Mouse (Mus musculus): ENCODE data around the gene Slc2a9. TPM values are rescaled to one million over a fixed set of nuclear protein-coding genes. Genes with fewer than 3 reads are reported as not detected.

The Slc2a9 gene
- total RNA-seq, 2 experiments from 2014 or later = 1.1 to 1.6 TPM

DNA sequence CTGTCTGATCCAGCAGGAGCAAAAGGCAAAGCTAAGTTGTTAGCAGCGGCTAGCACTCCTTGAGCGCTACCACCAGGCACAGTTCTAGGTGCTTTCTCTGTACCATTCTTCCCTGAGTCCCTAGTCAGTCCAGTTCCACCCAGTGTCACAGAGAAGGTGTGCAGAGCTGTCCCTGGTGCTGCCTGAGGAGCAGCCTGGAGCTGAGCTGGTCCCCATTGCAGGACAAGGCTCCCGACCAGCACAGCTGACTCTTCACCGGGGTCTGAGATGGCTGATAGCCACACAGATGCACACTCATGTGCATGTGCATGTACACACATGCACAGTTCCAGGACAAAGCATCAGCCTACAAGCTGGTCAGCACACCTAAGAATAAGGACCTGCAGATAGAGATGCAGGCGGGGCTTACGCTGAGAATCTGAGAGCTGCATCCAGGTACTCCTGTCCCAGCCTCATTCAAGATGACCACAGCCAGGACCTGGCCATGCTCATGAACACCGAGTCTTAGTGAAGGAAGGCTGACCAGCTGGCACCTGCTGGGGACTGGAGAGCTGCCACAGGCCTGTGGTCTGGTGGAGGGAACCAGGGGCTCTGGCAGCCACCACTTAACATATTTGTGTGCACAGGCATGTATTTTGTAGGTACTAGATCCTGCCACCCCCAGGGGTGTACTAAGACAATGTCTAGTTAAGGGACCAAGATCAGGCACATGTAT, 25.1 kb downstream of the Slc2a9 start:
- DNase-seq (ENCODE audit: low spot score) = no peak
- intact Hi-C loops (cut with DNase I) = loop anchor here (2.0 kb wide), 1 partner anchor 171 kb away; no protein-coding TSS in a partner anchor

- intact Hi-C loops (cut with DNase I) = no loop called here
- no peak for DNase-seq (ENCODE audit: low spot score)
Measured at GRCm38 (mm10) chr5:38476861-38477565, 25.9 kb downstream of the Slc2a9 start.

DNA sequence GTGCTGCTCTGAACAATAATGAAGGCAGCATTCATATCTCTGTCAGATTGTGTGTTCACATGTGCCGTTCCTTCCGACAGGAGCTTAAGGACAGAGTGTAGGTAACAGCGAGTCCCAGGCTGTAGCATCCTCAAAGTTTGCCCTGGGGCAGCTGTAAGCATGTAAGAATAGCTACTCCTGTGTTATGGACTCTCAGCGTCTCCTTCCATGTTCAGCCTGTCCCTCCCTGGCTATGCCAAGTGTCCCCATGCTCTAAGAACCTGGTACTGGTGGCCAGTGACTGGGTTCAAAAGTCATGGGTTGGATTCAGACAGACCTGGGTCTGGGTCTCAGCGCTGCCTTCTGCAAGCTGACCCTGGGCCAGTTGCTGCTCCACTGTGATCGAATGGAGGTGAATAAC, 32.1 kb downstream of the Slc2a9 start:
- no peak for DNase-seq (ENCODE audit: low spot score)
- intact Hi-C loops (cut with DNase I) = no loop called here

DNA sequence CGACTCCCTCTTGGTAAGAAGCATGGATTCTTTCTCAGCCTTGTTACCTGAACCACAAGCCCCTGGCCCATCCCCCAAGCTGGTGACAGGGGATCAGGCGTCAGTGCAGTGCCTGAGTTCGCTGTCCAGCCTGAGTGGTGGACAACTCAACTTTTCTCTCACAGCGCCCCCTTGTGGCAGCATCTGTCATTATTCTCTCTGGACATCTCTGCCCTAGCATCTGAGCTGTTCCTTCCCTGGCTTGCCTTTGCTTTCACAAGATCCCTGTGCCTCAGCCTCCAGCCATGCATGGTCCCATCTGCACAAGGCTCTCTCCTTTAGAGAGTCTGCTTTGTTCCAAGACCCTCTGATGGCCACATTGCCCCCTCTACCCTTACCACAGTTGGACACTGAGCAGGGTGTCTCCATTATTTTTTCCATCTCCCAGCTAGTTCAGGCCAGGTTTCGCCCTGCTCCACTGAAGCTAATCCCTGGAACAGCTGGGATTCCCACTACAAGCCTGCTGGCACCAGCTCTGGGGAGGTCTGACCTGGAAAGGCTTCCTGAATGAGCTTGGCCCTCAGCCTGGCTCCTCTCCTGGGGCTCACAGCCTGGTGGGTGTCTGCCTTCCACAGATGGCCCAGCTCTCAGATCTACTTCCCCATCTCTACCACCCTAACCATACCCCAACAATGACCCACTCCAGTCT, 32.9 kb downstream of the Slc2a9 start:
- intact Hi-C loops (cut with DNase I) = no loop called here
- DNase-seq (ENCODE audit: low spot score) = no peak

DNA sequence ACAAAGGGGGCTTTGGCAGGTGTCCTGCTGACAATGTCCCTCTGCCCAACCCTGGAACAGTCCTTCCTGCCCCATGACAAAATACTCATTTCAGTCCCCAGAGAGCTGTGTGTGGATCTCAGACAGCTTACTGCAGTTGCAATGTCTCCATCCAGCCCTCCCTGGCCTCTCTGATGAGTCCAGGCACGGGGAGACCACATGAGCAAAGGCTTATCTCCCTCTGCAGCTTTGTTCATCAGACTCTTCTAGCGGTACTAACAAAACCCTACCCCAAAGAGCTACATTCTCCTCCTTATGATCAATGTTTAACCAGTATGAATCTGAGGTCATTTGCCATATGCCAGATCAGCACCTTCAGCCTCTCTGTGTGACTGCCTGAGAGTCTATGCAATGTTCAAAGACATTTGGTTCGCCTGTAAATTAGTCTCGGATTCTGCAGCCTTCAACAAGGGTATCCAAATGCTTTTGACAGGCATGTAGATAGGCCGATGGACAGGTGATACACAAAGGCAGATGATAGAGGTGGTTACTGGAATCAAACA, 36.3 kb downstream of the Slc2a9 start:
- intact Hi-C loops (cut with DNase I) = no loop called here
- no peak for DNase-seq (ENCODE audit: low spot score)

DNA sequence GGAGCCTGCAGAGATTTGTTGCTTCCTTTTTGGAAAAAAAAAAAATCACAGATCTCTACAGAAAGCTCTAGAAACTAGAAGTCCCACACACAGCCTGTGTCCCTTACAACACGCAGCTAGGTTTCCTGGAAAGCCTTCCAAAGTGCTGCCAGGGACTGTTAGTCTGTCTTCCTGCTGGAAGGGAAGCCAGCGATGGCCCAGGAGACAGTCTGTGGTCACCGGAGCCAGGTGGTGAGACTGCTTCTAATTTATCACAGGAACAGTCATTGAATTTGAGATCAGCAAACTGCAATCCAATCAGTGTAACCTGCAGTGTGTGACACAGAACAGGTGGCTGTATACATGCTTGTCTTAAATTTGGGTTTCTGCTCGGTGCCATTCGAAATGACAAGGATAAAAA, 41.7 kb downstream of the Slc2a9 start:
- intact Hi-C loops (cut with DNase I) = no loop called here
- no peak for DNase-seq (ENCODE audit: low spot score)

GRCm38 (mm10) chr5:38450936-38451335, 52.0 kb downstream of the Slc2a9 start:
- DNase-seq (ENCODE audit: low spot score) = no peak
- intact Hi-C loops (cut with DNase I) = no loop called here

DNA sequence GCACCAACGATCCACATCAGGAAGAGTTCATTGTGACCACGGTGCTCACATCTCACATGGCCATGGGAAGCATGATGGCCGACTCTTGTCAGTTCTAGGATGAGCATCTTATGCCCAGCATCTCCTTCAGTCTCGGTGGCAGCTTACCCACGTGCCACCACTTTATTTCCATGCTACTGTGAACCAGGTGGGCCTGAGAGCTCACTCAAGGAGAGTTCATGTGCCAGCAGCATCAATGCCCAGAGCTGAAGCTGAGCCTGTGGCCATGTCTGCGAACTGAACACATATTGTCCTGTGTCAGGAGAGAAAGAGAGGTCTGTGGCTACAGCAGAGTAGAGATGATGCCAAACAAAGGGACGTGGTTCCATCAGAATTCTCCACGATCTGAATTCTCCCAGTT, 53.3 kb downstream of the Slc2a9 start:
- intact Hi-C loops (cut with DNase I) = no loop called here
- no peak for DNase-seq (ENCODE audit: low spot score)

DNA sequence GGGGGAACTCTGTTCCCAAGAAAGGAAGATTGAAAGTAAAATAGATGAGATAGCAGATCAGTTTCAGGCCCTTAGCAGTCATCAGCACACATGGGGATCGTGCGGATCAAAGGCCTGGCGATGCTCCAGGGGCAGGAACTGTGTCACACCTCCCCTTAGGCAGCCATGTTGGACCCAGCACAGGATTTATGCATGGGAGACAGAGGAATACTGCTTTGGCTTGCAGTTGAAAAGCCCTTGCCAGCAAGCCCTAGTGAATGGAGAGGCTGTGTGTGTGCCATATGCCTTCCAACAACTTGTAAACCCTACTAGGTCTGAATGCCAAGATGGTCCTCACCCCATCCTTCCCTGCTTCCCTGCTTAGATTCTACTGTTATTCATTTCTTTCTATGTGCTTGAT, 54.8 kb downstream of the Slc2a9 start:
- intact Hi-C loops (cut with DNase I) = no loop called here
- no peak for DNase-seq (ENCODE audit: low spot score)

- intact Hi-C loops (cut with DNase I) = no loop called here
- DNase-seq (ENCODE audit: low spot score) = no peak
Measured at GRCm38 (mm10) chr5:38446316-38446975, 56.5 kb downstream of the Slc2a9 start.

DNA sequence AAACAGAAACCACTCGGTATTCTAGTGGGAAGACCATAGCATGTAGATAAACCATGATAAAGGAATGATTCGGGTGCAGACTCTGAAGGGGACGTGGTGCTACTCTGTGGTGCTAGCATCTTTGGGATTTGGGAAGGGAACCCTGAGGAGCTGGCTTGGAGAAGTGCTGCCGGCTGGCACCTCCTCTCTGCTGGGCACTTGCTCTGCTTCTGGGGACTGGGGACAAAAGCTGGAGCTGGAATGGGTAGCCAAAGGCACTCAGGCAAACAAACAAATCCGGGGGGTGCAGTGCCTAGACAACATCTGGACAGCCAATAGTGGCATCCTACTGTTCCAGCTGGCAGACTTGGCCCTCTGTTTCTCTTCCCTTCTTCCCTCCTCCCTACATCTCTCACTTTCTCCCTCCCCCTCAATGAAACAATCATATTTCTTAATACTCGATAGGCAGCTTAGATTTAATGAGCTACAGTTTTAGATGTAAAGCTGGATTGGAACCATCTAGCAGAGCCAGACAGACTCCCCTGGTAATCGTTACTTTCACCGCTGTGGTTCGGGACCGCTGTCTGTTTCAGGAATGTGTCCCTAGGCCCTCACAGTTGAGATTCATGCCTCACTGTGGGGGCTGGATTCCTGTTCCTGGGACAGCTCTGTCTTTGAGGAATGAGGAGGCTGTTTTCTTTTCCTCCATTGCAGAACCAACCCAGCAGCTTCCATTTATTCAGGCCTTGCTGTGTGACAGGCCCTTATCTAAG, 61.7 kb downstream of the Slc2a9 start:
- DNase-seq (ENCODE audit: low spot score) = no peak
- intact Hi-C loops (cut with DNase I) = no loop called here

- DNase-seq (ENCODE audit: low spot score) = no peak
- intact Hi-C loops (cut with DNase I) = no loop called here
Measured at GRCm38 (mm10) chr5:38440252-38441005, 62.5 kb downstream of the Slc2a9 start.

DNA sequence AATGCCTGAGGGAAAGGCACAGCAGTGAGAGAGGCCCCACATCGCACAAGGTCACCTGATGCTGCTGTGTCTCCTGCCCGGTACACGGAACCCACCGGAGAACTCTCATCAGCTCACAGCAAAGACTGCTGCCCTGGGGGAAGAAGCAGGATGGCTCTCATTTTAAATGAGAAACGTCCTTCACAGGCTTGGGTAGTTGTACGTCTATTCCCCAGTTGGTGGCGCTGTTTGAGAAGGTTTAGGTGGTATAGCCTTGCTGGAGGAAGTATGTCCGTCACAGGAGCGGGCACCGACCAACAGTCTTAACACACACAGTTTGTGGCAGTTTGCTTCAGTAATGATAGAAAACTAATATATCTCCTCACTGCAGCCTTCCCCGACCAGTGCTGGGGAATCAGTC, 66.3 kb downstream of the Slc2a9 start:
- DNase-seq (ENCODE audit: low spot score) = no peak
- intact Hi-C loops (cut with DNase I) = no loop called here

DNA sequence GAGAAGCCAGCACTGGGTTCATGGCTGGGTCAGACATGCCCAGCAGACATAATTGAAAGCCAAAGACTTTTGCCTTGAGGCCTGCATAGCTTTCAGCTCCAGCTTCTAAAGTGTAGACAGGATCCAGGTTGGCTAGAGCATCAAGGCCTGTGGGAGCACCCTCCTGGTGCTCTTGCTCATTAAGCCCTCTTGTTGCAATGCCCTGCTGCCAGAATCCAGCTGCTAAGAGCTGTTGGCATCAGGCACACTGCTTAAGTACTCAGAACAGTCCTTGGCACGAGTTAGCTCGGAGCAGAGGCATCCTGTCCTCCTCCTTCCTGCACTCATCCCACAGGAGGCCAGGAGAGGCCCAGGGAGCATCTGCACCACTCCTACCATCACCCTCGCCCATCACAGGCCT, 68.1 kb downstream of the Slc2a9 start:
- intact Hi-C loops (cut with DNase I) = no loop called here
- no peak for DNase-seq (ENCODE audit: low spot score)

DNA sequence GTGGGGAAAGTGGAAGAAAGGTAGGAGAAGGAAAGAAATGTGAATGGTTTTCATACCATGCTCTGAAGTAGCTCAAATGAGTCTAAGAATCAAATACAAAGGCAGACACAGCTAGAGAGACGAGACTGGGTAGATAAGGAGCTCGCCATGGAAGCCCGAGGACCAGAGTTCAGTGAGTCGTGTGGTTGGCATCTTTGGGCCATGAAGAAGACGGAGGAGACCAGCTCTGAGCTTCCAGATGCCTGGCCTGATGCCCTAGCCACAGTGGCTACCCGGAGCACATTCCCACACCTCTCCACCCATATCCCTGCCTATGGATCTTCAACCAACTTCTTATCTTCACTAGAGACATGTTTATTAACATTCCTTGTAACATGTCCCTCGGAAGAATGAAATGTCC, 71.7 kb downstream of the Slc2a9 start:
- no peak for DNase-seq (ENCODE audit: low spot score)
- intact Hi-C loops (cut with DNase I) = no loop called here

DNA sequence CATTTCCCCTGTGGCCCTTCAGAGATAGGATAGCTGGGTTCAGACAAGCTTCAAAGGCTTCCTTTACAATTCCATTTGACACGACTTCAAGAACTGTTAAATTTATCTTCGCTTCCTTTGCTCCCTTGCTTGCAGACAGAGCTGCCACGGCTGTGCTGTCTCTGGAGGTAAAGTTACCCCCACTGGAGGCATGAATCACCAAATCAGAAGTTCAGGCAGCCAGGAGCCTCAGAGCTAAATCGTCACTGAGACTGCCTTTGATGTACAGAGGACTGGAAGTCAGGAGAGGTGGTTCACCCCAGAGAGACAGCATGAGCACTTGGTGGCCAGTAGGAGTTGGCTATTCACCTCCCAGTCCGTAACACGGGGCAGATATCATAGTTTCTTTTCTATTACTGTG, 73.8 kb downstream of the Slc2a9 start:
- intact Hi-C loops (cut with DNase I) = no loop called here
- DNase-seq (ENCODE audit: low spot score) = no peak

- intact Hi-C loops (cut with DNase I) = no loop called here
- no peak for DNase-seq (ENCODE audit: low spot score)
Measured at GRCm38 (mm10) chr5:38427757-38428156, 75.2 kb downstream of the Slc2a9 start.

GRCm38 (mm10) chr5:38425569-38425968, 77.4 kb downstream of the Slc2a9 start:
- intact Hi-C loops (cut with DNase I) = no loop called here

DNA sequence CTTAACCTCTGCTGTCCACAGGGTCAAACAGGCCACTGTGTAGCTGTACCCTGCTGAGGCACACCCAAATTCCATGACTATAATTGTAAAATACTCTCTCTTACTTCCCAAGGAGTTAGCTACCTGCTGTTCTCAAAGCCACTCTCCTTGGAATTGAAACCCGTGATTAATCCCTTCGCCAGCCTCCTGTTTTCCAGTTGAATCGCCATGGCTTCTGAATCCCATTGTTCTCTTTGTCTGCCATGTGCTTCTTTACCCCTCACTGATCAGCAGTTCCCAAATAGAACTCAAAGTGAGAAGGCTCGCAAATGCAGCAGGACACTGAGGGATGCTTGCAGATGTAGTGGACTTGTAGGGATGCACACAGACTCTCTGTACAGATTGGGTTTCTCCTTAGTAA, 80.5 kb downstream of the Slc2a9 start:
- intact Hi-C loops (cut with DNase I) = no loop called here
- no peak for DNase-seq (ENCODE audit: low spot score)

More at GRCm38 (mm10) chr5:38425569-38425968, 77.4 kb downstream of the Slc2a9 start:
- DNase-seq (ENCODE audit: low spot score) = no peak
